Mouse (Mus musculus) brain, embryonic 14.5 days (tissue): ENCODE measurements around the gene Tpr.

Experiments
- CTCF ChIP-seq: fragments of 200-500 bp; IDR thresholded peaks from 2 replicates; pipeline ENCODE4 v1.5.1; 2012; ENCODE audit warnings: inconsistent platforms, mild to moderate bottlenecking, moderate library complexity, borderline replicate concordance; ENCODE audit not compliant: insufficient read depth, insufficient read length; ENCODE audit errors: extremely low read depth
- POLR2A ChIP-seq: fragments of 200-500 bp; IDR thresholded peaks from 2 replicates; pipeline ENCODE4 v1.6.1; 2012; ENCODE audit warnings: mild to moderate bottlenecking, inconsistent platforms, borderline replicate concordance; ENCODE audit not compliant: poor library complexity, insufficient read depth, insufficient read length, severe bottlenecking; ENCODE audit errors: extremely low read depth

DNA sequence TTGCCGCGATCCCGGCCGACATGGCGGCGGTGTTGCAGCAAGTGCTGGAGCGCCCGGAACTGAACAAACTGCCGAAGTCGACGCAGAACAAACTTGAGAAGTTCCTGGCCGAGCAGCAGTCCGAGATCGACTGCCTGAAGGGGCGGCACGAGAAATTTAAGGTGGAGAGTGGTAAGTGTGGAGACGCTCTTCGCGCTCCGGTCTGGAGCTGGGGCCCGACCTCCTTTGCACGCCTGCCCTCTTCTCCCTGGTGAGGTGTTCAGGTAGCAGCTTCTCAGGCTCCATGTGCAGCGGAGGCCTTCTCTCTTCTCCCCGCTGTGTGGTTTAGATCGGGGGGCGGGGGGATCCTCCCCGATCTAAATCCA, 832 bp downstream of the Tpr start:
- TF ChIP-seq POLR2A (no peak), CTCF (no peak)
